Mouse (Mus musculus): Measurements from ENCODE around the gene Rps19. TPM values are rescaled to one million over a fixed set of nuclear protein-coding genes. Genes with fewer than 3 reads are reported as not detected.

The Rps19 gene
- polyA plus RNA-seq, 1 experiment: 452 TPM

- no peak for TF ChIP-seq POLR2A (IDR thresholded peaks at IDR 0.05; ENCODE audit: borderline replicate concordance, extremely low read depth, low read depth, low read length)
- no peak for TF ChIP-seq CTCF (IDR thresholded peaks at IDR 0.05; ENCODE audit: insufficient read depth, low read length)
- DNase-seq: no peak
Measured at GRCm38 (mm10) chr7:24869080-24869479, 15.1 kb upstream of the Rps19 start.

GRCm38 (mm10) chr7:24869532-24870165, 14.5 kb upstream of the Rps19 start, which contains the start of the genes Lypd4 and Dmrtc2:
TSS of gene Lypd4 (minus strand) at chr7:24869941.
TSS of gene Dmrtc2 (plus strand) at chr7:24870057.
- H3K4me3 ChIP-seq (replicated peaks; ENCODE audit: extremely low read depth, low read depth, low read length): no peak within 1 kb of the TSS
- TF ChIP-seq CTCF (IDR thresholded peaks at IDR 0.05; ENCODE audit: insufficient read depth, low read length) (no peak), POLR2A (IDR thresholded peaks at IDR 0.05; ENCODE audit: borderline replicate concordance, extremely low read depth, low read depth, low read length) (no peak)
- no peak for DNase-seq
- WGBS: 50% methylated on average over 41 of the region's 41 CpGs
- H3K4me1 ChIP-seq (ENCODE audit: control insufficient read depth, insufficient read depth, low read length): no peaks in the 10 kb centered on the region

More at GRCm38 (mm10) chr7:24869080-24869479, 15.1 kb upstream of the Rps19 start:
- H3K4me1 ChIP-seq (ENCODE audit: control insufficient read depth, insufficient read depth, low read length): no peaks in the 10 kb centered on the region
- H3K4me3 ChIP-seq (replicated peaks; ENCODE audit: extremely low read depth, low read depth, low read length): no peak overlapping the region
- 60% methylated on average over 17 of the region's 17 CpGs for WGBS

- DNase-seq: no peak
- Histone ChIP-seq H3K4me3 (replicated peaks; ENCODE audit: extremely low read depth, low read depth, low read length) (no peak overlapping the region), H3K4me1 (ENCODE audit: control insufficient read depth, insufficient read depth, low read length) (no peaks in the 10 kb centered on the region)
- TF ChIP-seq POLR2A (IDR thresholded peaks at IDR 0.05; ENCODE audit: borderline replicate concordance, extremely low read depth, low read depth, low read length) (no peak), CTCF (IDR thresholded peaks at IDR 0.05; ENCODE audit: insufficient read depth, low read length) (no peak)
- 57% methylated on average over 3 of the region's 3 CpGs for WGBS
Measured at GRCm38 (mm10) chr7:24877588-24877987, 6.6 kb upstream of the Rps19 start.

GRCm38 (mm10) chr7:24879620-24880019, 4.6 kb upstream of the Rps19 start:
- no peak for TF ChIP-seq POLR2A (IDR thresholded peaks at IDR 0.05; ENCODE audit: borderline replicate concordance, extremely low read depth, low read depth, low read length)
- no peak for TF ChIP-seq CTCF (IDR thresholded peaks at IDR 0.05; ENCODE audit: insufficient read depth, low read length)
- no peak for DNase-seq
- Histone ChIP-seq H3K4me1 (ENCODE audit: control insufficient read depth, insufficient read depth, low read length) (no peaks in the 10 kb centered on the region), H3K4me3 (replicated peaks; ENCODE audit: extremely low read depth, low read depth, low read length) (no peak overlapping the region)
- WGBS: 56% methylated on average over 2 of the region's 2 CpGs

GRCm38 (mm10) chr7:24882416-24883199, 1.6 kb upstream of the Rps19 start:
- DNase-seq: no peak
- 88% methylated on average over 9 of the region's 9 CpGs for WGBS
- TF ChIP-seq CTCF (IDR thresholded peaks at IDR 0.05; ENCODE audit: insufficient read depth, low read length): no peak
- TF ChIP-seq POLR2A (IDR thresholded peaks at IDR 0.05; ENCODE audit: borderline replicate concordance, extremely low read depth, low read depth, low read length): no peak
- no peak overlapping the region for H3K4me3 ChIP-seq (replicated peaks; ENCODE audit: extremely low read depth, low read depth, low read length)
- peaks cover 8% of the 10 kb centered on the region for H3K4me1 ChIP-seq (ENCODE audit: control insufficient read depth, insufficient read depth, low read length)

- peak overlapping the region; percentile 88 for H3K4me3 ChIP-seq (replicated peaks; ENCODE audit: extremely low read depth, low read depth, low read length)
- WGBS: under 1% methylated on average over 45 of the region's 47 CpGs
- DNase-seq: no peak
- peaks cover 9% of the 10 kb centered on the region for H3K4me1 ChIP-seq (ENCODE audit: control insufficient read depth, insufficient read depth, low read length)
- no peak for TF ChIP-seq CTCF (IDR thresholded peaks at IDR 0.05; ENCODE audit: insufficient read depth, low read length)
- TF ChIP-seq POLR2A (IDR thresholded peaks at IDR 0.05; ENCODE audit: borderline replicate concordance, extremely low read depth, low read depth, low read length): no peak
Measured at GRCm38 (mm10) chr7:24884693-24885291, 621 bp downstream of the Rps19 start.

- WGBS: 16% methylated on average over 12 of the region's 12 CpGs
- TF ChIP-seq POLR2A (IDR thresholded peaks at IDR 0.05; ENCODE audit: borderline replicate concordance, extremely low read depth, low read depth, low read length) (no peak), CTCF (IDR thresholded peaks at IDR 0.05; ENCODE audit: insufficient read depth, low read length) (no peak)
- DNase-seq: no peak
- H3K4me1 ChIP-seq (ENCODE audit: control insufficient read depth, insufficient read depth, low read length): peaks cover 10% of the 10 kb centered on the region
- peak overlapping the region; percentile 36 for H3K4me3 ChIP-seq (replicated peaks; ENCODE audit: extremely low read depth, low read depth, low read length)
Measured at GRCm38 (mm10) chr7:24885468-24886307, 1.5 kb downstream of the Rps19 start.

- WGBS: 38% methylated on average over 4 of the region's 4 CpGs
- Histone ChIP-seq H3K4me1 (ENCODE audit: control insufficient read depth, insufficient read depth, low read length) (peaks cover 12% of the 10 kb centered on the region), H3K4me3 (replicated peaks; ENCODE audit: extremely low read depth, low read depth, low read length) (peak overlapping the region; percentile 34)
- TF ChIP-seq CTCF (IDR thresholded peaks at IDR 0.05; ENCODE audit: insufficient read depth, low read length) (no peak), POLR2A (IDR thresholded peaks at IDR 0.05; ENCODE audit: borderline replicate concordance, extremely low read depth, low read depth, low read length) (no peak)
- DNase-seq: no peak
Measured at GRCm38 (mm10) chr7:24886308-24886633, 2.1 kb downstream of the Rps19 start.

- WGBS: 64% methylated on average over 4 of the region's 4 CpGs
- DNase-seq: no peak
- TF ChIP-seq POLR2A (IDR thresholded peaks at IDR 0.05; ENCODE audit: borderline replicate concordance, extremely low read depth, low read depth, low read length) (no peak), CTCF (IDR thresholded peaks at IDR 0.05; ENCODE audit: insufficient read depth, low read length) (no peak)
- Histone ChIP-seq H3K4me3 (replicated peaks; ENCODE audit: extremely low read depth, low read depth, low read length) (no peak overlapping the region), H3K4me1 (ENCODE audit: control insufficient read depth, insufficient read depth, low read length) (peaks cover 12% of the 10 kb centered on the region)
Measured at GRCm38 (mm10) chr7:24887096-24887495, 2.9 kb downstream of the Rps19 start.

All from lung, adult 2 months (tissue).